Mouse (Mus musculus) kidney, postnatal 0 days (tissue): ENCODE measurements at regions not wholly inside any gene's neighbourhood (a gene's known extent, or its start where the extent isn't known, plus 50 kb on each side); places are given as distances from the start of the nearest gene placed in this dataset.

Experiments used
- ATAC-seq: fragments of 200-750 bp; cut with Nextera tagmentation; replicated peaks from 2 replicates; pipeline ENCODE4 v1.8.0; 2017; ENCODE audit warnings: low read depth, moderate number of reproducible peaks, moderate TSS enrichment, moderate library complexity; ENCODE audit not compliant: low FRiP score
- DNase-seq: peaks from one replicate; pipeline ENCODE4 v3.0.0-alpha.2; 2016; ENCODE audit warnings: low spot score
- H3K27ac ChIP-seq: fragments of 300-500 bp; sonication (generic); 2 replicates; pipeline ENCODE4 v1.5.1; 2014; ENCODE audit warnings: mild to moderate bottlenecking
- H3K27me3 ChIP-seq: fragments of 300-500 bp; sonication (generic); 2 replicates; pipeline ENCODE4 v1.6.1; 2014; ENCODE audit warnings: low read length, mixed read lengths; ENCODE audit not compliant: insufficient read depth
- H3K36me3 ChIP-seq: fragments of 300-500 bp; sonication (generic); 2 replicates; pipeline ENCODE4 v1.6.1; 2014; ENCODE audit warnings: low read length, mixed read lengths; ENCODE audit not compliant: insufficient read depth
- H3K4me1 ChIP-seq: fragments of 300-500 bp; sonication (generic); replicated peaks from 2 replicates; pipeline ENCODE4 v1.6.1; 2014; ENCODE audit warnings: antibody characterized with exemption, low read length, mixed read lengths; ENCODE audit not compliant: insufficient read depth
- H3K4me2 ChIP-seq: fragments of 300-500 bp; sonication (generic); 2 replicates; pipeline ENCODE4 v1.6.1; 2014; ENCODE audit warnings: mild to moderate bottlenecking, low read length, moderate library complexity, mixed read lengths
- H3K4me3 ChIP-seq: fragments of 300-500 bp; sonication (generic); replicated peaks from 2 replicates; pipeline ENCODE4 v1.5.1; 2014; ENCODE audit warnings: low read depth, low read length
- H3K9ac ChIP-seq: fragments of 300-500 bp; sonication (generic); 2 replicates; pipeline ENCODE4 v1.6.1; 2014; ENCODE audit warnings: low read depth, low read length
- H3K9me3 ChIP-seq: fragments of 300-500 bp; sonication (generic); replicated peaks from 2 replicates; pipeline ENCODE4 v1.6.1; 2016; ENCODE audit warnings: low read length, inconsistent platforms, mixed read lengths
- CTCF ChIP-seq: IDR thresholded peaks from 2 replicates; pipeline ENCODE4 v1.5.1; 2016; ENCODE audit warnings: antibody characterized with exemption, low read depth, mild to moderate bottlenecking, moderate library complexity
- WGBS: fragments of 180-500 bp; shearing (Covaris S2); extraction: QIAGEN DNeasy Blood & Tissue Kit; methylation state at CpG from one replicate; pipeline ENCODE4 v1.1.7; 2014; 5-methylcytosine and 5-hydroxymethylcytosine counted together

GRCm38 (mm10) chr7:115025803-115026202 is 282.3 kb downstream of the Insc start:
- H3K9ac ChIP-seq: no peak overlapping the region
- H3K36me3 ChIP-seq: no peaks in the 10 kb centered on the region
- TF ChIP-seq CTCF: no peak
- H3K27me3 ChIP-seq: no peaks in the 10 kb centered on the region
- WGBS: 59% methylated on average over 2 of the region's 2 CpGs
- DNase-seq: no peak
- no peaks in the 10 kb centered on the region for H3K4me1 ChIP-seq
- H3K9me3 ChIP-seq: no peaks in the 10 kb centered on the region
- no peak for ATAC-seq
- H3K4me2 ChIP-seq: no peak overlapping the region
- no peak overlapping the region for H3K27ac ChIP-seq
- H3K4me3 ChIP-seq: no peak overlapping the region

- no peaks in the 10 kb centered on the region for H3K9me3 ChIP-seq
- no peak for TF ChIP-seq CTCF
- no peak overlapping the region for H3K4me2 ChIP-seq
- no peak overlapping the region for H3K9ac ChIP-seq
- 75% methylated on average over 1 of the region's 1 CpGs for WGBS
- H3K4me3 ChIP-seq: no peak overlapping the region
- H3K36me3 ChIP-seq: no peaks in the 10 kb centered on the region
- H3K27ac ChIP-seq: no peak overlapping the region
- no peak for DNase-seq
- no peaks in the 10 kb centered on the region for H3K27me3 ChIP-seq
- ATAC-seq: no peak
- H3K4me1 ChIP-seq: no peaks in the 10 kb centered on the region
Measured at GRCm38 (mm10) chr7:115027685-115028084, 284.2 kb downstream of the Insc start.

- Histone ChIP-seq H3K27me3 (no peaks in the 10 kb centered on the region), H3K4me1 (no peaks in the 10 kb centered on the region), H3K4me3 (no peak overlapping the region), H3K4me2 (no peak overlapping the region), H3K9ac (no peak overlapping the region), H3K9me3 (no peaks in the 10 kb centered on the region), H3K27ac (no peak overlapping the region), H3K36me3 (no peaks in the 10 kb centered on the region)
- ATAC-seq (no peak), DNase-seq (no peak)
- no peak for TF ChIP-seq CTCF
- 72% methylated on average over 4 of the region's 4 CpGs for WGBS
Measured at GRCm38 (mm10) chr7:115033987-115034386, 290.5 kb downstream of the Insc start.

- DNase-seq (no peak), ATAC-seq (no peak)
- Histone ChIP-seq H3K27ac (no peak overlapping the region), H3K36me3 (no peaks in the 10 kb centered on the region), H3K4me1 (no peaks in the 10 kb centered on the region), H3K4me2 (no peak overlapping the region), H3K9me3 (no peaks in the 10 kb centered on the region), H3K4me3 (no peak overlapping the region), H3K9ac (no peak overlapping the region), H3K27me3 (no peaks in the 10 kb centered on the region)
- no peak for TF ChIP-seq CTCF
Measured at GRCm38 (mm10) chr7:115055527-115055926, 312.0 kb downstream of the Insc start.

DNA sequence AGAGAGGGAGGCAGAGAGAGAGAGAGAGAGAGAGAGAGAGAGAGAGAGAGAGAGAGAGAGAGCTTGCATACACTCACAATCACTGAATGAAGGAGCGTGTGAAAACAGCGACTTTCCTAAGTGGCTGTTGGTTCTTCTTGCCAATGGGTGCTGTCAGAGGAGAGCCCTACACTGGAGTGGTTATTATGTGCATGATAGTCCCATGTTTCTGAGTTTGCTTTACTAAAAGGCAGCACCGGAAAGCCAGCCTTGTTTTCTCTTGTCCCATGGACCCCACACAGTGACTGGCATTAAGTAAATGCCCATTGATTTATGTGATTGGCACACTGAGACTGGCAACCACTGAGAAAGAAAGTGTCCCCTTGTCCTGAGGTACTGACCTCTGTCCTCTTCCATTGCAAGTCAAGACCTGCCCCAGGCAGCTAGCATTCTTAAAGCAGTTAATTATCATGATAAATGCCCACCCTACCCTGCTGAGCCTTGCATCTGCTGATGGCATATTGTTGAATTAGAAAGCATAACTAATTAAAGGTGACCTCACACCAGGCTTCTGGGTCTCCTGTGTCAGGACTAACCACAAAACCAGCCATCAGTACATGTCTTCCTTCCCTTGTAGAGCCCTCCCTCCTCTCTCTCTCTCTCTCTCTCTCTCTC is 313.6 kb downstream of the Insc start:
- DNase-seq (no peak), ATAC-seq (no peak)
- no peaks in the 10 kb centered on the region for H3K9me3 ChIP-seq
- 52% methylated on average over 3 of the region's 3 CpGs for whole genome bisulfite sequencing
- TF ChIP-seq CTCF: no peak
- H3K4me3 ChIP-seq: no peak overlapping the region
- no peaks in the 10 kb centered on the region for H3K36me3 ChIP-seq
- no peak overlapping the region for H3K27ac ChIP-seq
- no peak overlapping the region for H3K4me2 ChIP-seq
- H3K4me1 ChIP-seq: no peaks in the 10 kb centered on the region
- H3K9ac ChIP-seq: no peak overlapping the region
- H3K27me3 ChIP-seq: no peaks in the 10 kb centered on the region

DNA sequence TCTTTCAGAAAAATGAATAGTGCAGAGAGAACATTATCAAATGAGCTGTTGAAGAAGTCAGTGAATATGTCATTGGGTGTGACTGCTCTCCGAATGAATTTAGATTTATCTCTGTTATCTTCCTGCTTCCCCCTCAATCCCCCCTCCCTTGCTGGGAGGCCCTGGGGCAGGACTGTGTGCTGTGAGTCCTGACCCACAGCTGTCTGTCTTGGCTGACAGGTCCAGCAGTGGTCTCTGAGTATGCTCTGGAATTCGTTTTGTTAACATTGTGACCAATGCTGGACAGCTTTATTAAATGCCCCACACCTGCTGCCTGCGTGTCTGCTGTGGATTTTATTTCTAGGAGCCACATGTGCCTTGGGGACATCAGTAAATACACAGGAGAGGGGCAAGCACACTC is 314.2 kb downstream of the Insc start:
- no peaks in the 10 kb centered on the region for H3K27me3 ChIP-seq
- DNase-seq (no peak), ATAC-seq (no peak)
- TF ChIP-seq CTCF: no peak
- no peak overlapping the region for H3K9ac ChIP-seq
- 15% methylated on average over 3 of the region's 3 CpGs for WGBS
- H3K4me1 ChIP-seq: no peaks in the 10 kb centered on the region
- no peaks in the 10 kb centered on the region for H3K9me3 ChIP-seq
- H3K27ac ChIP-seq: no peak overlapping the region
- no peak overlapping the region for H3K4me3 ChIP-seq
- no peaks in the 10 kb centered on the region for H3K36me3 ChIP-seq
- H3K4me2 ChIP-seq: no peak overlapping the region

- no peak overlapping the region for H3K27ac ChIP-seq
- H3K36me3 ChIP-seq: no peaks in the 10 kb centered on the region
- ATAC-seq (no peak), DNase-seq (no peak)
- H3K4me2 ChIP-seq: no peak overlapping the region
- no peaks in the 10 kb centered on the region for H3K27me3 ChIP-seq
- H3K4me3 ChIP-seq: no peak overlapping the region
- no peak overlapping the region for H3K9ac ChIP-seq
- TF ChIP-seq CTCF: no peak
- no peaks in the 10 kb centered on the region for H3K9me3 ChIP-seq
- WGBS: 49% methylated on average over 5 of the region's 5 CpGs
- H3K4me1 ChIP-seq: no peaks in the 10 kb centered on the region
Measured at GRCm38 (mm10) chr7:115060171-115060570, 316.7 kb downstream of the Insc start.
